Mouse (Mus musculus) brain, embryonic 14.5 days (tissue): ENCODE data around the gene Mael.

Experiments used
- CTCF ChIP-seq: fragments of 200-500 bp; IDR thresholded peaks from 2 replicates; pipeline ENCODE4 v1.5.1; 2012; ENCODE audit warnings: inconsistent platforms, mild to moderate bottlenecking, moderate library complexity, borderline replicate concordance; ENCODE audit not compliant: insufficient read depth, insufficient read length; ENCODE audit errors: extremely low read depth
- POLR2A ChIP-seq: fragments of 200-500 bp; IDR thresholded peaks from 2 replicates; pipeline ENCODE4 v1.6.1; 2012; ENCODE audit warnings: mild to moderate bottlenecking, inconsistent platforms, borderline replicate concordance; ENCODE audit not compliant: poor library complexity, insufficient read depth, insufficient read length, severe bottlenecking; ENCODE audit errors: extremely low read depth

GRCm38 (mm10) chr1:166173621-166174020, 64.9 kb downstream of the Mael start:
- TF ChIP-seq POLR2A (no peak), CTCF (no peak)
